Mouse (Mus musculus) thymus, postnatal 4 days (tissue): Measurements from ENCODE around the gene Scgb1b20.
"Not testable (repeated sequence)": the region's sequence is repeated elsewhere in the genome, so short reads cannot be mapped to it uniquely, and the experiment has no call there.

Source experiments
- DNase-seq: peaks from one replicate; pipeline ENCODE4 v3.0.0; 2021

The Scgb1b20 gene

DNA sequence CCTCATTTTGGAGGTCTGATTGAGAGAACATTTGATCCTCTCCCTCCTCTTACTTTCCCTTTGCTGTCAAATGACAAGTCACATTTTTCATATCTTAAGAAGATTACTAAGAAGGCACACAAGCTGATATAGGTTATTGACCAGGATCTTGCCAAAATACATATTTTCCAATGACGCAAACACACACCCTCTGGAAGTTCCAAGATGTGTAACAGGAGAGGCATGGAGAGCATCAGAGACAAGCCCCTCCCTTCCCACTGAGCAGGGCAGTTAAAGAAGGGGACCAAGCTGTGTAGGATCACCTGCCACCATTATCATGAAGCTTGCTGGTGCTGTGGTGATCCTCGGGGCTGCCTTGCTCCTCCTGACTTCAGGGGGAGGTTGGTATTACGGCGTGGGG, at the start of gene Scgb1b20:
Gene Scgb1b20, plus strand, starts transcription at position 301 of the 400 bp plus-strand sequence.
- DNase-seq = not testable (repeated sequence)

- DNase-seq = not testable (repeated sequence)
Measured at GRCm38 (mm10) chr7:33366222-33366621, 6.8 kb upstream of the Scgb1b20 start, which contains the start of gene Scgb2b20. Gene Scgb2b20 (minus strand): TSS chr7:33366322.

GRCm38 (mm10) chr7:33399749-33400148, 26.7 kb downstream of the Scgb1b20 start:
- DNase-seq = not testable (repeated sequence)

GRCm38 (mm10) chr7:33401650-33402049, 28.6 kb downstream of the Scgb1b20 start:
- no peak for DNase-seq

DNA sequence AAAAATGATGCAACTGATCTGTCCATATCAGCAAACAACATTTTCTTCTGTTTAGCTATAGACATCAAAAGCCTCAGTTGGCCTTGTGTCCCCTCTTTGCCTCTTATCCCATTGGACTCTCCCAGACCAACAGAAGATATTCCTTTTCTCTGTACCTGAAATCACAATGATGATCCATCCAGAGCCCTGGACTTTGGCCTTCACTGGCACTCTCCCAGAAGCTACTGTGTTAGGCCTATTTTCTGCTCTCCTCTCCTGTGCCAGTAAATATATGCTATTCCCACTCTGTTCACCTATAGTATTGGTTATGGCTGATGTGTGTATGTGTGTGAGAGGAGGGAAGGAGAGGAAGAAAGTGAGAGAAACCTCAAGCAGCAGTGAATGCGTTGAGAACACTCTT, 36.6 kb downstream of the Scgb1b20 start:
- DNase-seq = not testable (repeated sequence)
